Mouse (Mus musculus): ENCODE measurements around the gene Cldn12. TPM values are rescaled to one million over a fixed set of nuclear protein-coding genes. Genes with fewer than 3 reads are reported as not detected.
A peak's percentile ranks its signal among the peaks of the same experiment; 100 is the strongest.

Gene Cldn12
- total RNA-seq, 1 experiment = 42.9 TPM

DNA sequence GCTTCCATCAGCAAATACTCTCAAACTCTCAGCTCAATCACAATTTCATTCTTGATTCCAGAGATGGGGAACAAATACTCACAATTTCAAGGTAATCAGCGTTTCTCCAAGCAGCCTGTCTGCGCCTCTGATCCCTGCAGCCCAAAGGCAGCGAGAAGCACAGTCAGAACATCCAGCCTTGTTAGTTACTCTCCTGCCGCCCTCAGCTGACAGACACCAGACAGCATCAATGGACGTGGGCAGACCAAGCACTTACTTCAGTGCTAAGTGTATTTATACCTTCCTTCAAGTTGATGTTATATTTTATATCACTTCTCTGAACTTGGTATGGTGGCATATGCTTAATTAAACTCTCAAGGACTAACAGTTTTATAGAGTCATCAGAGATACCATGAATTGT lies 3.8 kb downstream of the Cldn12 start:
- Histone ChIP-seq H3K4me3 (ENCODE audit: insufficient read depth in 1 of 2, low read depth in 1 of 2, low read length in 2 of 2, poor library complexity in 1 of 2, severe bottlenecking in 1 of 2) (no peak overlapping the region), H3K27ac (ENCODE audit: insufficient read depth, low read depth, low read length, poor library complexity, severe bottlenecking) (no peak overlapping the region)
- in situ Hi-C loops (cut with MboI; ENCODE audit: low sequenced_read_pairs in 2 of 2, unreplicated experiment in 2 of 2) = no loop called here

DNA sequence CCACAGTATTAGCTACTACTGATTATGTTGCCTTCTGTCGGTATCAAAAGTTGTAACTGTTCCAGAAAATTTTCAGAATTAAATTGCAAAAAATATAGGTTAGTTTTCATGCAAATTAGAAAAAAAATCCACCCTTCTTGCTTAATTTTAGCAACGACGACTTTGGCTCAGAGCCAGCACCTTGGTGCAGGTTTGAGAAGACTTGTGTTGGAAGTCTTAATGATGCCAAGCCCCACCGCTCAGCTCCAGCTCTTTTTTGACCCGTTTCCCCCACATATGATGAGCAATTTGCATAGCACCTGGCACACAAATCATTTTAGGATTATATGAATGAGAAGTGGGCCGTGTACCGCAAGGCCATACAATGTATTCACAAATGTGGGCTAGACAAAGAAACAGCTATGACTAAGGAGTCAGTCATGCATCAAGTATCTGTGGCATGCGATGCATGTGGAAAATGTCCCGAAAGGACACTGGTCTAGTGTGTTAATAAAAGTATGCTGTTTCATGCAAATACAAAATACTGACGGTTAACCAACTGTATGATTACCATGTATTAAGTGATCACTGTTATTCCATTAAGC lies 4.4 kb downstream of the Cldn12 start:
- no peak overlapping the region for H3K4me3 ChIP-seq (ENCODE audit: insufficient read depth in 1 of 2, low read depth in 1 of 2, low read length in 2 of 2, poor library complexity in 1 of 2, severe bottlenecking in 1 of 2)
- H3K27ac ChIP-seq (ENCODE audit: insufficient read depth, low read depth, low read length, poor library complexity, severe bottlenecking) = no peak overlapping the region
- H3K9ac ChIP-seq (ENCODE audit: insufficient read depth, low read depth, low read length, poor library complexity, severe bottlenecking) = no peak overlapping the region
- in situ Hi-C loops (cut with MboI; ENCODE audit: low sequenced_read_pairs in 2 of 2, unreplicated experiment in 2 of 2) = no loop called here
- peaks cover 8% of the 10 kb centered on the region; the same call in 1 of the 2 replicates for H3K36me3 ChIP-seq (ENCODE audit: control insufficient read depth, insufficient read depth, low read length, poor library complexity, severe bottlenecking)
- H3K9me3 ChIP-seq (ENCODE audit: control insufficient read depth, insufficient read depth, low read depth, low read length) = no peaks in the 10 kb centered on the region
- peaks cover 2 to 11% of the 10 kb centered on the region in 2 experiments; a peak in 3 of 4 replicates for H3K4me1 ChIP-seq (ENCODE audit: control insufficient read depth in 2 of 2, insufficient read depth in 2 of 2, low read length in 2 of 2, poor library complexity in 1 of 2)
- DNase-seq (ENCODE audit: low read depth, low spot score) = no peak
- TF ChIP-seq ZNF384 (IDR thresholded peaks at IDR 0.05; ENCODE audit: low read depth, low read length) = no peak
- no peak for TF ChIP-seq ZC3H11A (IDR thresholded peaks at IDR 0.05; ENCODE audit: borderline replicate concordance, low read depth, low read length)
- no peak for TF ChIP-seq HCFC1 (IDR thresholded peaks at IDR 0.05; ENCODE audit: borderline replicate concordance, insufficient read depth, low read length)
- TF ChIP-seq MAFK (IDR thresholded peaks at IDR 0.05; ENCODE audit: insufficient read depth, low read depth, low read length) = no peak
- no peak for TF ChIP-seq CHD2 (IDR thresholded peaks at IDR 0.05; ENCODE audit: low read depth, low read length)

More for the DNA sequence above, 3.8 kb downstream of the Cldn12 start:
- H3K9me3 ChIP-seq (ENCODE audit: control insufficient read depth, insufficient read depth, low read depth, low read length) = no peaks in the 10 kb centered on the region
- peaks cover 2 to 11% of the 10 kb centered on the region in 2 experiments; a peak in 3 of 4 replicates for H3K4me1 ChIP-seq (ENCODE audit: control insufficient read depth in 2 of 2, insufficient read depth in 2 of 2, low read length in 2 of 2, poor library complexity in 1 of 2)
- no peak for TF ChIP-seq CHD2 (IDR thresholded peaks at IDR 0.05; ENCODE audit: low read depth, low read length)
- TF ChIP-seq MAFK (IDR thresholded peaks at IDR 0.05; ENCODE audit: insufficient read depth, low read depth, low read length) = no peak
- TF ChIP-seq ZNF384 (IDR thresholded peaks at IDR 0.05; ENCODE audit: low read depth, low read length) = no peak
- TF ChIP-seq HCFC1 (IDR thresholded peaks at IDR 0.05; ENCODE audit: borderline replicate concordance, insufficient read depth, low read length) = no peak
- TF ChIP-seq ZC3H11A (IDR thresholded peaks at IDR 0.05; ENCODE audit: borderline replicate concordance, low read depth, low read length) = no peak
- no peak overlapping the region for H3K9ac ChIP-seq (ENCODE audit: insufficient read depth, low read depth, low read length, poor library complexity, severe bottlenecking)
- no peak for DNase-seq (ENCODE audit: low read depth, low spot score)
- peaks cover 8% of the 10 kb centered on the region; the same call in 1 of the 2 replicates for H3K36me3 ChIP-seq (ENCODE audit: control insufficient read depth, insufficient read depth, low read length, poor library complexity, severe bottlenecking)

DNA sequence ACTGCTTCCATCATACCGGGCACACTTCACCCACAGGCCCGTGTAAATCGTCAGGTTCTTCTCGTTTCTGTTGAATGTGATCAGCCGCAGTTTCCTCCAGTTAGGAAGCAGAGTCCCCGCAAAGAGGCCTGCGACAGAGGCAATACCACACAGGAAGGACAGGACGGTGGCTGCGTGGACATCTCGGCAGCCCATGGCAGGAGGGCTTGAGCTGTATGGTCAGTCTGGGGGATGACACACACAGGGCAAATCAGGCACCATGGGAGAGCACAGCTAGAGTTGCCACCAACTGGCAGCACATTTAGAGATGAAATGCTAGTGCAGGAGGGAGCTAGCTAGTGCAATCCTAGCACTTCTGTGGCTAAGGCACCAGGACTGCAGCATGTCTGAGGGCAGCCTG lies 6.5 kb downstream of the Cldn12 start:
- Histone ChIP-seq H3K27ac (ENCODE audit: insufficient read depth, low read depth, low read length, poor library complexity, severe bottlenecking) (no peak overlapping the region; the same call in 1 of the 2 replicates), H3K9ac (ENCODE audit: insufficient read depth, low read depth, low read length, poor library complexity, severe bottlenecking) (peak overlapping the region; percentile 14), H3K4me3 (ENCODE audit: insufficient read depth in 1 of 2, low read depth in 1 of 2, low read length in 2 of 2, poor library complexity in 1 of 2, severe bottlenecking in 1 of 2) (peak overlapping the region; percentile 22 to 53; a peak in 3 of 4 replicates), H3K36me3 (ENCODE audit: control insufficient read depth, insufficient read depth, low read length, poor library complexity, severe bottlenecking) (peaks cover 8% of the 10 kb centered on the region; the same call in 1 of the 2 replicates), H3K9me3 (ENCODE audit: control insufficient read depth, insufficient read depth, low read depth, low read length) (no peaks in the 10 kb centered on the region), H3K4me1 (ENCODE audit: control insufficient read depth in 2 of 2, insufficient read depth in 2 of 2, low read length in 2 of 2, poor library complexity in 1 of 2) (peaks cover 0 to 13% of the 10 kb centered on the region in 2 experiments; a peak in 3 of 4 replicates)
- in situ Hi-C loops (cut with MboI; ENCODE audit: low sequenced_read_pairs in 2 of 2, unreplicated experiment in 2 of 2) = no loop called here
- no peak for DNase-seq (ENCODE audit: low read depth, low spot score)
- TF ChIP-seq HCFC1 (IDR thresholded peaks at IDR 0.05; ENCODE audit: borderline replicate concordance, insufficient read depth, low read length) (no peak), CHD2 (IDR thresholded peaks at IDR 0.05; ENCODE audit: low read depth, low read length) (no peak)

DNA sequence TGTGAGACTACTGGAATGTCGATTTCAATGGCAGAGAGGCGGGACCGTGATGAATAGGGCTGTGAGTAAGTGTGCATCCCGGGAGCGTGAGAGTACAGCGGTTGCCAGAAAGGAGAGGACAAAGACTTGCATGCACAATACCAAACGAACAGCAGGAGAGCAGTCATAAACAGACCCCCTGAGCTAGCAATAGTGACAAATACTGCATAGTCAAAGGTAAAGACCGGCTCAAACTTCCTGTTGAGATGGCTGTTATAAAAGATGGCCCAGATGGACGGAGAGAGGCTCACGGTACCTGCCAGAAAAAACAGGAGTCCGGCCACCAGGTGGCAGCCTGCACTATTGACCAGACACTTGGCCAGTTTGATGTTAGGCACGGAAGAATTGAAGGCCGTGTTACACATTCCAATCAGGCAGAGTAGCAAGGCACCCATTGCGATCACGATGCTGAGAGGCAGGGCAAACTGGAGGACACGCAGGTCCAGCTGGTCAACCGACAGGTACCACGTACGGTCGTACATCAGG lies 7.0 kb downstream of the Cldn12 start:
- no peak for DNase-seq (ENCODE audit: low read depth, low spot score)
- TF ChIP-seq CHD2 (IDR thresholded peaks at IDR 0.05; ENCODE audit: low read depth, low read length) = no peak
- 0 out of 2 replicates have a peak, but pooled peaks have one; percentile 13 for TF ChIP-seq ZC3H11A (IDR thresholded peaks at IDR 0.05; ENCODE audit: borderline replicate concordance, low read depth, low read length)
- TF ChIP-seq MAFK (IDR thresholded peaks at IDR 0.05; ENCODE audit: insufficient read depth, low read depth, low read length) = 0 out of 2 replicates have a peak, but pooled peaks have one; percentile 10
- TF ChIP-seq HCFC1 (IDR thresholded peaks at IDR 0.05; ENCODE audit: borderline replicate concordance, insufficient read depth, low read length) = no peak
- peaks cover 8% of the 10 kb centered on the region; the same call in 1 of the 2 replicates for H3K36me3 ChIP-seq (ENCODE audit: control insufficient read depth, insufficient read depth, low read length, poor library complexity, severe bottlenecking)
- no peaks in the 10 kb centered on the region for H3K9me3 ChIP-seq (ENCODE audit: control insufficient read depth, insufficient read depth, low read depth, low read length)
- in situ Hi-C loops (cut with MboI; ENCODE audit: low sequenced_read_pairs in 2 of 2, unreplicated experiment in 2 of 2) = no loop called here
- H3K9ac ChIP-seq (ENCODE audit: insufficient read depth, low read depth, low read length, poor library complexity, severe bottlenecking) = peak overlapping the region; percentile 14
- H3K27ac ChIP-seq (ENCODE audit: insufficient read depth, low read depth, low read length, poor library complexity, severe bottlenecking) = no peak overlapping the region; the same call in 1 of the 2 replicates
- peaks cover 0 to 13% of the 10 kb centered on the region in 2 experiments; a peak in 3 of 4 replicates for H3K4me1 ChIP-seq (ENCODE audit: control insufficient read depth in 2 of 2, insufficient read depth in 2 of 2, low read length in 2 of 2, poor library complexity in 1 of 2)
- H3K4me3 ChIP-seq (ENCODE audit: insufficient read depth in 1 of 2, low read depth in 1 of 2, low read length in 2 of 2, poor library complexity in 1 of 2, severe bottlenecking in 1 of 2) = peak overlapping the region; percentile 22 to 53; a peak in 3 of 4 replicates
